Mouse (Mus musculus): ENCODE measurements around the gene Slc16a11.

Gene Slc16a11

DNA sequence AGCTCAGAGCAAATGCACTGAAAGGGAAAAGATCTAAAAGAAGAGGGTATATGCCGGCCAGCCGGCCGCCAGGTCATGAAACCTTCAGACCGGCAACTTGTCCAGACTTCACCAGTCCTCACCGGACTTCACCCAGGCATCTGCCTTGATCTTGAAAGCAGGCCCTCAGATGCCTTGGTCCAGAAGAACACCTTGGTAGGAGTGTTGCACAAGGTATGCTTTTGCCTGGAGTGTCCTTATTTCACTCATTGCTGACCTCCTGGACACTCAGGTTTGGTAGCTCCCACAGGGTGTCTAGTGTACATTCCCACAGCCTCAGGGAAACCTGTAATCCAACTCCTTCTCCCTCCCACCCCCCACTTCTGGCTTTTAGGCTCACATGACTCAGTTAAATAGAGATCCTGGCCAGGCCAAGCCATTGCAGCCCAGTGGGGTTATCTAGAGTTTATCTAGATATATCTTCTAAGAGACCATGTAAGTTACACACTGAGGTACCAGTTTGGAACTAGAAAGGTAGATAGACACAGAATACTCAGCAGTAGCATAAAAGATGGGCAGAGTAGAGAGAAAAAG is 12.4 kb upstream of the Slc16a11 start:
- no peak for DNase-seq (ENCODE audit: low spot score in 2 of 2)

- peak; percentile 80 to 89 for DNase-seq (ENCODE audit: low spot score in 2 of 2)
Observed at GRCm38 (mm10) chr11:70201691-70202090, 10.9 kb upstream of the Slc16a11 start.

- no peak for DNase-seq (ENCODE audit: low spot score in 2 of 2)
Observed at GRCm38 (mm10) chr11:70206801-70207200, 5.8 kb upstream of the Slc16a11 start.

GRCm38 (mm10) chr11:70207283-70207682 is 5.3 kb upstream of the Slc16a11 start:
- DNase-seq (ENCODE audit: low spot score in 2 of 2), result no peak

DNA sequence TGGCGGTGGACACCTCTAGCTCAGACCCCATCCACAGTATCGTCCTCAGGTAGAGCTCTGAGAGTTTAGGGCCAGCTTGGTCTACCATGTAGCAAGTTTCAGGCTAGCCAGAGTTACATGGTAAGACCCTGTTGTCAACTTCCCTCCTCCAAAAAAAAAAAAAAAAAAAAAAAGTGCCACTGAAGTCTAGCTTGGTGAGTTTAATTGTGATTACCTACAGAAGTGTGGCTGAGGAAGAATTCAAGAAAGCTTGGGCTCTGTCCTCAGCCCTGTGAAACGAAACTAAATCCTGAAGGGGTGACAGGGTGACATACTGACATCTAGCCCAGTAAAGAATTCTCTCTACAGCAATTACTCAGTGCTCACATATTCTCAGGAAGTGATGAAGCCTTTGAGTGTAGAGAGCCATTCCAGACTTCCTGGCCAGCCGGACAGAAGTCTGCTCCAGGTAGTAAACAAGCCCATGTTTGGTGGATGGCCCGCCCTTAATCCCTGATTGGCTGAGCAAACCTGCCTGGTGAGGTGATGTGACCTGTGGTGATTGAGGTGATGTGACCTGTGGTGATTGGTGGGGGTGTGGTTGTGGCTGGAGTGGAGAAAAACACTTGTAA is 3.7 kb upstream of the Slc16a11 start:
- no peak for DNase-seq (ENCODE audit: low spot score in 2 of 2)

DNA sequence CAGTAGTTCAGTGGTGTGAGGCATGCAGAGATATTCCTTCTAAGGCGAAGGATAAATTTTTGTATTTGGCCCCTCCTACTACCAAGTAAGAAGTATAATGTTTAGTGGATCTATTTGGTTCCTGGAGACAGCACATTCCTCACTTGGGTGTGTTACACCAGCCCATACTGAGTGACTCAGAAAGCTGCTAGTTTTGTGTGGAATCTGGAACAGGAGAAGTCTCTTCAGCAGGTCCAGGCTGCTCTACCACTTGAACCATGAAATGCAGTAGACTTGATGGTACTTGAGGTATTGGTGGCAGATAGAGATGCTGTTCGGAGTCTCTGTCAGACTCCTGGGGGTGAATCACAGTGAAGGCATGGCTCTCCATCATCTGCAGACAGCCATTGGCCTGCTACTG is 1.9 kb upstream of the Slc16a11 start:
- DNase-seq (ENCODE audit: low spot score in 2 of 2), result no peak

DNA sequence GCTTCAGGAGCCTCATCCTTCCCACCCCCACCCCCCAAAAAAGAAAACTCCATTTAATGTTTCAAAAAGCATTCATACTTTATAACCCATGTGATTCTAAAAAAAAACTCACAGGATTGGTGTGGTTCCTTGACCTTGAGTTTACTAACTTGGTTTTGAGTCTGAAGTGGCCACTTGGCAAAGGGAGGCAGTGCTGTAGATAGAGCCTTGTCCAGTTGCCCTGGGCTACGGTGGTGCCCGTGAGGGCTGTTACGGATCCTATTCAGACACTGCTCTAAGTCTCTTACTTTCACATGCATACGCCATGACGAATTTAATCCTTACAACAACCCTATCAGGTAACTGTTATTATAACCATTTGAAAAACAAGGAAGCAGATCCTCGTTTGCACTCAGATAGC is 580 bp upstream of the Slc16a11 start:
- DNase-seq (ENCODE audit: low spot score in 2 of 2), result no peak

GRCm38 (mm10) chr11:70212896-70213295 is 344 bp downstream of the Slc16a11 start:
- peak; percentile 72 to 82 for DNase-seq (ENCODE audit: low spot score in 2 of 2)

- DNase-seq (ENCODE audit: low spot score in 2 of 2), result peak; percentile 69 to 79
Observed at GRCm38 (mm10) chr11:70213736-70214135, 1.2 kb downstream of the Slc16a11 start.

DNA sequence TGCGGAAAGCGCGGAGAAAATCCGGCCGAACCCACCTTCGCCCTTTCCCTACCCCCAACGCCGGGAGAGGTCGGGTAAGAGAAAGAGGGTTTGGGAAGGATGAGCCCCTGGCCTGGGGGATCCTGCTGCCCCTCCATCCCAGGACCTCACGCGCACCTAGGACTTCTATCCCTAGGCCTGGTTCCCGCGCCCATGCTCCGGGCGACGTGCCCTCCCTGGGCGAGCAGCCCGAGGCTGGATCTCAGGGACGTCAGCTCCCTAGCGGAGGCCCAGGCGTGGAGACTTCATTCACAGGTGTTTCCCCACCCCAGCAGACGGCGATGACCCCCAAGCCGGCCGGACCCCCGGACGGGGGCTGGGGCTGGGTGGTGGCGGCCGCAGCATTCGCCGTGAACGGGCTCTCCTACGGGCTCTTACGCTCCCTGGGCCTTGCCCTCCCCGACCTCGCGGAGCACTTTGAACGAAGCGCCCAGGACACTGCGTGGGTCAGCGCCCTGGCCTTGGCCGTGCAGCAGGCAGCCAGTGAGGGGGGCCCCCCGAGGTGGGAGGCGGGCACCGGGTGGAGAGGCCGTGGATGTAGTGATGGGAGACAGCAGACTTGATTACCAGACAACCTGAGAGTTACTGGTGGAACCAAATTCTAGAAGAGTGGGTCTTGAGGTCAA is 1.8 kb downstream of the Slc16a11 start:
- DNase-seq (ENCODE audit: low spot score in 2 of 2), result peak; percentile 47 to 61

DNA sequence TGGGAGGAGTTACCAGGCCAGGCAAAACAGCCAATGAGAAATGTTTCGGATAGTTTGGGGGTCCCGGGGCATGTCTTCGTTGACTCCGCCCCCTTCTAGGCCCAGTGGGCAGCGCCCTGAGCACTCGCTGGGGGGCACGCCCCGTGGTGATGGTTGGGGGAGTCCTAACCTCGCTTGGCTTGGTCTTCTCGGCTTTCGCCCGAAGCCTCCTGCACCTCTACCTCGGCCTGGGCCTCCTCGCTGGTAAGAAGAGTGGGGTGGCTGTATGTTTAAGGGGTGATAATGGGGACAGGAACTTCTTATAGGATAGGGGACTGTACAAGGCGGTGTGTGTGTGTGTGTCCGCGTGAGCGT is 2.3 kb downstream of the Slc16a11 start:
- no peak for DNase-seq (ENCODE audit: low spot score in 2 of 2)

DNA sequence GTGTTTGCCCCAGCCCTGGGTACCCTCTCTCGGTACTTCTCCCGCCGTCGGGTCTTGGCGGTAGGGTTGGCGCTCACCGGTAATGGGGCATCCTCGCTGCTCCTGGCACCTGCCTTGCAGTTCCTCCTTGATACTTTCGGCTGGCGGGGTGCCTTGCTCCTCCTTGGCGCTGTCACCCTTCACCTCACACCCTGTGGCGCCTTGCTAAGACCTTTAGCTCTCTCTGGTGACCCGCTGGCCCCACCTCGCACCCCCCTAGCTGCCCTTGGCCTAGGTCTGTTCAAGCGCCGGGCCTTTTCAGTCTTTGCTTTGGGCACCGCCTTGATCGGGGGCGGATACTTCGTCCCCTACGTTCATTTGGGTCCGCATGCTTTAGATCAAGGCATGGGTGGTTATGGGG is 2.7 kb downstream of the Slc16a11 start:
- peak in 1 of 2 experiments; percentile 39 for DNase-seq (ENCODE audit: low spot score in 2 of 2)

GRCm38 (mm10) chr11:70216103-70216502 is 3.6 kb downstream of the Slc16a11 start:
- DNase-seq (ENCODE audit: low spot score in 2 of 2), result no peak

DNA sequence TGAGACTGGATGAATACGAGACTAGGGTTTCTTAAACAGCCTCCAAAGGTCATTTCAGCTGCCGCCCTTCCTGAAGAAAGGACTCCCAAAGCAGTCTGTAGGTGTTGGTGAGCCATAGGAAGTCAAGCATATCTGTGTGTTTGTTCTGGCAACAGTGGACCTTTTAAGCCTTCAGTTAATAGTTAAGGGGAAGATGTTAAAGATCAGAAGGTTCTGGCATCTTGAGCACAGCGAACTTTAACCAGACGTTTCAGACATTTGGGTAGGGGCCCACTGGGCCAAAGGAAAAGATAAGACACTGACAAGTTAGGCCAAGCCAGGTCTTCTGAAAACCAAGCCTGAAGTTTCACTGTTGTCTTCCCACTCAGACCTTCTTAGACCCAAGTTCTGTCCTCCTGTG is 5.5 kb downstream of the Slc16a11 start:
- no peak for DNase-seq (ENCODE audit: low spot score in 2 of 2)

DNA sequence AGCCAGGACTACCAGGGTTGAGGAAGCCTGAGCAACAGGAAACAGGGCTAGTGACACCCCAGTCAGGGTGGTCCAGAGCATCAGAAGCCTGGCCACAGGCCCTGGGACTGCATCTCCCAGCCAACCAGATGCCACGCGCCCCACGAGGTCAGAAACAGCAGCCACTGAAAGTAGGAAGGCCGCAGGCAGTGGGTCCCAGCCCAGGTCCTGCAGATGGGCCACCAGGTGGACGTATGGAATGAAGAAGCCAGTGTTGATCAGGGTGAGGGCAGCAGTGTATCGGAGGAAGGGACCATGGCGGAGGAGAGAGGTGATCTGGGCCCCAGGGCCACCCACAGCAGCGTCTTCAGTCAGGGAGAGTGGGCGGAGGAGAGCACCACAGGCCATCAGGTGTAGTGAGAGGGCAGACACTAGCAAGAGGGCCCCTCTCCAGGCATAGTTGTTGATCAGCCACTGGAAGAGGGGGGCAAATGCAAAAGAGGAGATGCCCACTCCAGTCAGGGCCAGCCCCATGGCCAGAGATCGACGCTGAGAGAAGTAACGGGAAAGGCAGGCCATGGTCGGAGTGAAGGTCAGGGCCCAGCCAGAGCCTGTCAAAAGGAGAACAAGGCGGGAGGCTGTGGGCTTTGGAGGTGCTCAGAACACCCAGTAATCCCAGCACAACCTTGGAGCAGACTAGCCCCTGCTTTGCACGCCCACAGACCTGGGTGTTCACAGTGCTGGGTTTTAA is 6.4 kb downstream of the Slc16a11 start:
- no peak for DNase-seq (ENCODE audit: low spot score in 2 of 2)

- no peak for DNase-seq (ENCODE audit: low spot score in 2 of 2)
Observed at GRCm38 (mm10) chr11:70219873-70220272, 7.3 kb downstream of the Slc16a11 start.

GRCm38 (mm10) chr11:70220323-70220722 is 7.8 kb downstream of the Slc16a11 start:
- peak in 1 of 2 experiments; percentile 64 for DNase-seq (ENCODE audit: low spot score in 2 of 2)

DNA sequence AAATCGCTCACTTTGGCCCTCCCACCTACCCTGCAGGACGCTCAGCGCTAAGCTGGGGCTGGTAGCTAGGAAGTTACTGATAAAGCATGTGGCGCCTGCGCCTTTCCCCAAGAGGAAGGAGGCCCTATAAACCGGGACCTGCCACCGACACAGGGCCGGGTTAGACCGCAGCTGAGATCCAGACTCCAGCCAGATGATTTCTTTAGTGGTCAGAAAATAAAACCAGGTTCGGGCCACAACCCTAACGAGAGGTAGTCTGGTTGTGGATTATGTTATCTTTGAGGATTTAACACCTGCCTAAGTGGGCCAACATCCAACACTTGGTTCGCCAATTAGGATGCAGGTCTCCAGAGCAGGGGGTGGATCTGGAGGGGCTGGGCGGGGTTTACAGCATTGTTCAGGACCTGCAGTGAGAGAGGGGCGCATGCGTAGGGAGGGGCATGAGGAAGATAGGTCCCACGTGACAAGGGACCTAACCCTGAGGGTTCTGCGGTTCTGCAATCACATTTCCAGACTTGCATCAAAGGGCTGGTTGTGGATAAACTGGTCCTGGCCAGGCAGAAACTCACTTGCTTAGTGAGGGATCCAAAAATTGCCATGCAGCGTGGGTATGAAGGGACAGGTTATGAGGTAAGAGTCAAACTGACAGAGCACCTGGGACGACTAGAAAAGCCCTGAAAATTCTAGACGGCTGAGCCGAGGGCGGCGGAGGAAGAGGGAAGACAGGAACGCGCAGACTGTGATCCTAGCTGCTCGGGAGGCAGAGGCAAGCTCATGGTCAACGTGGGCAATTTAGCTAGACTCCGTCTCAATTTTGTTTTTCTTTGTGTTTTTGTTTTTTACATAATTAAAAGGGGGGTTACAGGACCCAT is 8.4 kb downstream of the Slc16a11 start, which contains the start of gene Slc16a13:
Gene Slc16a13, minus strand, starts transcription at position 334 of the 872 bp plus-strand sequence.
- DNase-seq (ENCODE audit: low spot score in 2 of 2), result peak; percentile 98 to 99

DNA sequence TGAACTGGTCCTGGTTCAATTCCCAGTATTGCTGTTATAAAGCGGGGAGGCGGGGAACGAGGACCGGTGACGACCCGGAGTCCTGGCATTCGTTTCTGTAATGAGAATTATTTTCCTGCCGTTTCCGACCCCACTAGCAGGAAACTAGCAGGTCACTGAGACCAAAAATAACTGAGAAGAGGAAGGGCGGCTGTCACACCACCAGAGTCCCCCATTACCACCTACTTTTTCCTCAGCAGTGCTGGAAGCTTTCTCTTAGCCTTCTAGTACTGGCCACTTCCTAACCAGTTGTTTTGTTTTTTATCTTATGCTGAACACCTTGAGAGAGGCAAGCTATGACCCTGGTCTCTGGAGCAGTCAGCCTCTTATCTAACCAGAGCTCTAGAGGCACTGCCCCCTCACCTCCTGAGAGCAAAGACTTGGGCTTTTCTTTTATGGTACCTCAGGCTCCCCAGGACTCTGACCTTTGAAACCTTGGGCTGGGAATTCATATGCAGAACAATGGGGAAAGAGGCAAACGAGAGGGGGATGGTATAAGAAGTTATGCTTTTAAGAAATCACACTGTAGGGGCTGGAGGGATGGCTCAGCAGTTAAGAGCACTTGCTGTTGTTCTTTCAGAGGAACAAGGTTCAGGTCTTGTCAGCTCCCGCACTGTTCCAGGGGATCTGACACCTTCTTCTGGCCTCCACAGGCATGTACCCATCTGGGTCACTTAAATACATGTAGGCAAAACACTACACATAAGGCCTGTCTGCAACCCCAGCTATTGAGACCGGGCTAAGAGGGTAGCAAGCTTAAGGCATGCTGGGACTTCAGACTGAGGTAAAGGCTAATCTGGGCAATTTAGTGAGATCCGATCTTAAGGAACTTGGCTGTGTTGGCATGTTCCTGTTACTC is 9.3 kb downstream of the Slc16a11 start:
- no peak for DNase-seq (ENCODE audit: low spot score in 2 of 2)

DNA sequence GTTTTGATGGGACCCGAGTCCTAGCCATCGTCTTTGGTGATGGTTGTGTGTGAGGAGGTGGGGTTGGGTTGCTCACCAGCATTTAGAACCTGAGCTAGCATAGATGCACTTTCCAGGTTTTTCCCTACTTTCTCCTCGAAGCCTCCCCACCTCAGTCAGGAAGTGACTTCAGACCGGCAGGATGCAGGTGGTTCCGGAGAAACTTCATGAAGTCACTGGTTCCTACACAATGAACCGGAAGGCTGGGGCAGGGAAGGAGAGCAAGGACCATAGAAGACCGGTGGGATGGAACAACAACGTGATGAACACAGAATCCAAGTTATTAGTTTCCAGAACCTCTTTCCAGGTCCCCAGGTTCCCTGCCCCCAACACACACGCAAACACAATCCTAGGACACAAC is 11.2 kb downstream of the Slc16a11 start:
- no peak for DNase-seq (ENCODE audit: low spot score in 2 of 2)
